Mouse (Mus musculus) olfactory bulb, adult 2 months (tissue): ENCODE measurements around the gene Hacl1. TPM values are rescaled to one million over a fixed set of nuclear protein-coding genes. Genes with fewer than 3 reads are reported as not detected.

Experiments used
- H3K27ac ChIP-seq: fragments of 200-500 bp; 2 replicates; pipeline ENCODE4 v1.5.1; 2012; ENCODE audit warnings: low read depth, low read length; ENCODE audit not compliant: insufficient read depth
- H3K4me1 ChIP-seq: fragments of 200-500 bp; 2 replicates; pipeline ENCODE4 v1.6.1; 2012; ENCODE audit warnings: low read length; ENCODE audit not compliant: control insufficient read depth, insufficient read depth
- H3K4me3 ChIP-seq: fragments of 200-500 bp; 2 replicates; pipeline ENCODE4 v1.5.1; 2012; ENCODE audit warnings: mild to moderate bottlenecking, low read depth, low read length, moderate library complexity; ENCODE audit not compliant: insufficient read depth
- CTCF ChIP-seq: fragments of 200-500 bp; IDR thresholded peaks from 2 replicates; pipeline ENCODE4 v1.5.1; 2012; ENCODE audit warnings: low read depth, mild to moderate bottlenecking, low read length, moderate library complexity; ENCODE audit not compliant: insufficient read depth
- POLR2A ChIP-seq: fragments of 200-500 bp; IDR thresholded peaks from 2 replicates; pipeline ENCODE4 v1.6.1; 2012; ENCODE audit warnings: mild to moderate bottlenecking, low read depth, low read length, moderate library complexity; ENCODE audit not compliant: insufficient read depth
- WGBS: fragments of 180-500 bp; shearing (Covaris S2); methylation state at CpG from one replicate; pipeline ENCODE4 v1.1.7; 2018; 5-methylcytosine and 5-hydroxymethylcytosine counted together
- polyA plus RNA-seq: library from polyadenylated mRNA; stranded (reverse); fragments of >200 nt; gene quantifications from 2 replicates; pipeline ENCODE4 v1.2.4, GENCODE M21; 2012; ENCODE audit warnings: low replicate concordance; ENCODE audit not compliant: missing spikeins, insufficient read depth, insufficient read length

Gene Hacl1
- polyA plus RNA-seq, 1 experiment: not detected

- Histone ChIP-seq H3K4me1 (0 out of 2 replicates have a peak, but pooled peaks cover 3% of the 10 kb centered on the region), H3K4me3 (no peak overlapping the region), H3K27ac (no peak overlapping the region)
- 85% methylated on average over 10 of the region's 10 CpGs for WGBS
- TF ChIP-seq CTCF (no peak), POLR2A (no peak)
Observed at GRCm38 (mm10) chr14:31647991-31648390, 6.9 kb upstream of the Hacl1 start.

GRCm38 (mm10) chr14:31645920-31646319 lies 4.8 kb upstream of the Hacl1 start:
- Histone ChIP-seq H3K4me3 (no peak overlapping the region), H3K4me1 (0 out of 2 replicates have a peak, but pooled peaks cover 3% of the 10 kb centered on the region), H3K27ac (no peak overlapping the region)
- WGBS: 87% methylated on average over 7 of the region's 7 CpGs
- no peak for TF ChIP-seq POLR2A
- no peak for TF ChIP-seq CTCF

GRCm38 (mm10) chr14:31644931-31645547 lies 4.0 kb upstream of the Hacl1 start:
- H3K27ac ChIP-seq: no peak overlapping the region
- TF ChIP-seq POLR2A: no peak
- TF ChIP-seq CTCF: no peak
- H3K4me3 ChIP-seq: no peak overlapping the region
- WGBS: 81% methylated on average over 3 of the region's 3 CpGs
- peaks cover 8% of the 10 kb centered on the region; the same call in 1 of the 2 replicates for H3K4me1 ChIP-seq

- H3K4me3 ChIP-seq: no peak overlapping the region
- H3K4me1 ChIP-seq: peaks cover 8% of the 10 kb centered on the region; the same call in 1 of the 2 replicates
- WGBS: 87% methylated on average over 5 of the region's 5 CpGs
- TF ChIP-seq CTCF: no peak
- TF ChIP-seq POLR2A: no peak
- H3K27ac ChIP-seq: no peak overlapping the region
Observed at GRCm38 (mm10) chr14:31644183-31644830, 3.2 kb upstream of the Hacl1 start.

- Histone ChIP-seq H3K27ac (no peak overlapping the region), H3K4me1 (peaks cover 5% of the 10 kb centered on the region; the same call in 1 of the 2 replicates), H3K4me3 (no peak overlapping the region)
- 60% methylated on average over 9 of the region's 9 CpGs for WGBS
- TF ChIP-seq CTCF (no peak), POLR2A (no peak)
Observed at GRCm38 (mm10) chr14:31641506-31642155, 545 bp upstream of the Hacl1 start.

DNA sequence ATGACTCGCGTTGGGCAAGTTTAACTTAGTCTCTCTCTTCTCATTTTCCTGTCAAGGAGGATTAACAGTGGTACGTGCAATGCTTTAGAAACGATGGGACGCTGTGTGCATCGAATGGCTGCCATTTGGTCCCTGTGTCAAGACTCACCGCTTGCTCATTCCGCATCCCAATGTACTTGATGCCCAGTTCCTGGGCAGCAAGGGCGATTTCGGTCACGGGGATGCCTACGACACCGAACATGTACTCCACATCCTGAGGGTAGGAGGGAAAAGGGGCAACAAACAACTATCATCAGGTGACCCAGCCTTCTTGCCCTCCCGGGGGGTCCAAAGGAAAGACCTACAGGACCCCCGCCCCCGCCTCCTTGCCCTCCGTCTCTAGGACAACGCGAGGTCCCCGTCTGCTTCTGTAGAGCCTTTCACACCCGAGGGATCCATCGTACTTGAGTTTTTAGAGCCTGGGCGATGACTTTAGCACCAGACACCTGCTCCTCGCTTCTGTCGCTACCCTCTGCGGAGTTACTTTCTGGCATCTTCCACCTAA lies 668 bp downstream of the Hacl1 start, which contains the start of gene Gm49387:
Gm49387 (minus strand) TSS at position 533 of the 544 bp plus-strand sequence.
- Histone ChIP-seq H3K4me1 (peaks cover 5% of the 10 kb centered on the region; the same call in 1 of the 2 replicates), H3K4me3 (peak within 1 kb of the TSS; percentile 83), H3K27ac (peak within 1 kb of the TSS; percentile 68; the same call in 1 of the 2 replicates)
- TF ChIP-seq POLR2A: no peak
- 2% methylated on average over 26 of the region's 26 CpGs for WGBS

- TF ChIP-seq CTCF: no peak
- TF ChIP-seq POLR2A: no peak
- H3K4me3 ChIP-seq: no peak overlapping the region
- H3K27ac ChIP-seq: no peak overlapping the region
- H3K4me1 ChIP-seq: no peaks in the 10 kb centered on the region
- 29% methylated on average over 7 of the region's 7 CpGs for WGBS
Observed at GRCm38 (mm10) chr14:31630677-31631076, 10.4 kb downstream of the Hacl1 start.

GRCm38 (mm10) chr14:31622748-31623147 lies 18.3 kb downstream of the Hacl1 start:
- WGBS: 85% methylated on average over 12 of the region's 12 CpGs
- H3K4me1 ChIP-seq: no peaks in the 10 kb centered on the region
- no peak overlapping the region for H3K27ac ChIP-seq
- no peak overlapping the region for H3K4me3 ChIP-seq
- TF ChIP-seq CTCF (no peak), POLR2A (no peak)

GRCm38 (mm10) chr14:31620591-31621223 lies 20.4 kb downstream of the Hacl1 start:
- 45% methylated on average over 9 of the region's 9 CpGs for WGBS
- no peaks in the 10 kb centered on the region for H3K4me1 ChIP-seq
- H3K4me3 ChIP-seq: no peak overlapping the region
- TF ChIP-seq CTCF (no peak), POLR2A (no peak)
- H3K27ac ChIP-seq: no peak overlapping the region
